Mouse (Mus musculus): ENCODE measurements around the gene Palld.

DNA sequence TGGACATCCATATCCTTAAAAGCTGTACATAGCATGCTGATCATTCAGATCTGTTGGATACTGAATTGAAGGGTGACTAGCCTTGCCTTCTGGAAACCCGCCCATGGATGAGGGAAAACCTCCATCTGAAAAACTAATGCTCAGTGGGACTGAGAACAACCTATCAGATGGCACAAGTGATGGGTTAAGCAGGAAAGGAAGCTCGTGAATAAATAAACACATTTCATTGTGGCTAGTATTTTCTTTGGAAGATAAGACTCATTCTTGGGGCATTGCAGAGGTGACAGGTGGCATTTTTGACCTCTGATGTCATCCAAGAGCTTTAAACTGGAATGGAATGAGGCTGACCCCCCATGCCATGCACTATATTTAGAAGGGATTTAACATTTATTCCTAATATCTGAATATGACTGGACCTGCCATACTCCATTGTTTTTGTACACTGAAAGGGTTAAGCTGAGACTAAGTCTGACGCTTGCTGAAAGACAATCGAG is 128.8 kb downstream of the Palld start:
- no peak for TF ChIP-seq POLR2A (IDR thresholded peaks at IDR 0.05; ENCODE audit: insufficient read depth, low read length)
- no peak for TF ChIP-seq CTCF (IDR thresholded peaks at IDR 0.05; ENCODE audit: low read depth, low read length)

All from ES-Bruce4 (cell line).